ENCODE assay signal across 9 mouse cellular contexts in genomic region chr19:41384406-41384851, GRCm38 (mm10). TPM values are rescaled to one million over a fixed set of nuclear protein-coding genes. Genes with fewer than 3 reads are reported as not detected.
A peak's percentile ranks its signal among the peaks of the same experiment; 100 is the strongest.
DNase-seq lines count a peak whose midpoint lies in the region; ATAC-seq lines count a peak whose summit lies in the region.
"Had no signal": no experiment of that assay in that cellular context is flagged by ENCODE, and none has a peak within 500 bp of the region (broad histone marks: within the 10 kb centered on the region; RNA-seq: fewer than 3 reads in every experiment).

No protein-coding gene starts in this region.

- peak; percentile 38 for DNase-seq in ZHBTc4 (ENCODE audit: low read depth, low spot score)
- DNase-seq in liver, result peak; percentile 36
- peak; percentile 66 to 72 for DNase-seq in natural killer cell, adult 2 months (ENCODE audit: low spot score in 2 of 2)
- no peak for DNase-seq in cerebellum, postnatal 4 days (ENCODE audit: low spot score in 2 of 2)

- H3K27me3 ChIP-seq in erythroblast, embryonic 14.5 days (ENCODE audit: control insufficient read depth), result peaks cover 23% of the 10 kb centered on the region

- peaks cover 6% of the 10 kb centered on the region for H3K4me1 ChIP-seq in erythroblast, embryonic 14.5 days (ENCODE audit: control insufficient read depth)

- H3K9me3 ChIP-seq in erythroblast, embryonic 14.5 days (ENCODE audit: control insufficient read depth, low read length), result no peaks in the 10 kb centered on the region
- H3K9me3 ChIP-seq: G1E had no signal

- peak overlapping the region; percentile 56 for H3K4me3 ChIP-seq in erythroblast, embryonic 14.5 days (replicated peaks)

- ATAC-seq in erythroblast, adult 5-6 weeks (replicated peaks; ENCODE audit: low FRiP score, poor library complexity, severe bottlenecking), result no peak
- peak; percentile 15; the same call in 1 of the 2 replicates for ATAC-seq in granulocyte monocyte progenitor cell, adult 5-6 weeks (replicated peaks; ENCODE audit: poor library complexity, severe bottlenecking)
- no peak for ATAC-seq in cerebellum, adult (ENCODE audit: insufficient number of reproducible peaks, low FRiP score, low TSS enrichment)

- no peaks in the 10 kb centered on the region for H3K36me3 ChIP-seq in erythroblast, embryonic 14.5 days (ENCODE audit: control insufficient read depth)
- H3K36me3 ChIP-seq: G1E had no signal

RNA-seq across cellular contexts. Expression of gene Pik3ap1, which starts 0.5 kb away (rescaled TPM):
- polyA plus RNA-seq in erythroblast, embryonic 14.5 days (2012), result 0.05 and 0.06 TPM in 2 replicates
- total RNA-seq in erythroblast, adult 5-6 weeks (2015; ENCODE audit: low replicate concordance), result 8.1 and 14.6 TPM in 2 replicates
- 8.9 and 10.5 TPM in 2 replicates for total RNA-seq in erythroblast, adult 5-6 weeks (2017; ENCODE audit: low replicate concordance)
- total RNA-seq in granulocyte monocyte progenitor cell, adult 5-6 weeks (2014; fragmentation: Nextera tagmentation), result 23.3 and 24.6 TPM in 2 replicates
- total RNA-seq in granulocyte monocyte progenitor cell, adult 5-6 weeks (2017), result 23.5 and 26.8 TPM in 2 replicates

Comparison
In these comparisons a context has a peak if more than half of its experiments do, and no peak if none do; other contexts are left out.
1. DNase-seq: peak in ZHBTc4 (single experiment), liver (single experiment) and natural killer cell, adult 2 months (2 of 2); none in cerebellum, postnatal 4 days (0 of 2).